Mouse (Mus musculus) neural tube, embryonic 12.5 days (tissue): ENCODE results near the gene Aldoart2. TPM values are rescaled to one million over a fixed set of nuclear protein-coding genes. Genes with fewer than 3 reads are reported as not detected.
"Not testable (repeated sequence)": the region's sequence is repeated elsewhere in the genome, so short reads cannot be mapped to it uniquely, and the experiment has no call there.

Source experiments
- ATAC-seq: fragments of 200-750 bp; cut with Nextera tagmentation; 2 replicates; pipeline ENCODE4 v1.8.0; 2017; ENCODE audit warnings: low read depth, mild to moderate bottlenecking, moderate TSS enrichment, moderate library complexity; ENCODE audit not compliant: low FRiP score
- H3K27ac ChIP-seq: fragments of 300-500 bp; sonication (generic); 2 replicates; pipeline ENCODE4 v1.5.1; 2016
- H3K27me3 ChIP-seq: fragments of 300-500 bp; sonication (generic); replicated peaks from 2 replicates; pipeline ENCODE4 v1.6.1; 2016; ENCODE audit warnings: mild to moderate bottlenecking
- H3K36me3 ChIP-seq: fragments of 300-500 bp; sonication (generic); 2 replicates; pipeline ENCODE4 v1.6.1; 2016; ENCODE audit warnings: mild to moderate bottlenecking
- H3K4me1 ChIP-seq: fragments of 300-500 bp; sonication (generic); 2 replicates; pipeline ENCODE4 v1.6.1; 2016
- H3K4me2 ChIP-seq: fragments of 300-500 bp; sonication (generic); replicated peaks from 2 replicates; pipeline ENCODE4 v1.6.1; 2016; ENCODE audit warnings: mild to moderate bottlenecking
- H3K4me3 ChIP-seq: fragments of 300-500 bp; sonication (generic); 2 replicates; pipeline ENCODE4 v1.5.1; 2016
- H3K9ac ChIP-seq: fragments of 300-500 bp; sonication (generic); 2 replicates; pipeline ENCODE4 v1.6.1; 2016; ENCODE audit warnings: mild to moderate bottlenecking
- H3K9me3 ChIP-seq: fragments of 300-500 bp; sonication (generic); 2 replicates; pipeline ENCODE4 v1.6.1; 2016; ENCODE audit warnings: mild to moderate bottlenecking
- WGBS: fragments of 180-500 bp; shearing (Covaris S2); methylation state at CpG from one replicate; pipeline ENCODE4 v1.1.7; 2016; 5-methylcytosine and 5-hydroxymethylcytosine counted together
- polyA plus RNA-seq: library from polyadenylated mRNA; unstranded; fragments of >200 nt; fragmentation: Nextera tagmentation; extraction: Ambion mirVana; gene quantifications from 2 replicates; pipeline ENCODE4 v1.2.1, GENCODE M21; 2016

The Aldoart2 gene
- polyA plus RNA-seq, 1 experiment from 2014 or later = not detected

GRCm38 (mm10) chr12:55563742-55564141, 1.3 kb upstream of the Aldoart2 start:
- Histone ChIP-seq H3K4me3 (no peak overlapping the region), H3K4me2 (no peak overlapping the region), H3K9ac (no peak overlapping the region), H3K36me3 (no peaks in the 10 kb centered on the region), H3K9me3 (no peaks in the 10 kb centered on the region), H3K27me3 (no peaks in the 10 kb centered on the region), H3K27ac (no peak overlapping the region), H3K4me1 (0 out of 2 replicates have a peak, but pooled peaks cover 6% of the 10 kb centered on the region)
- no peak for ATAC-seq
- 95% methylated on average over 3 of the region's 3 CpGs for WGBS

- no peaks in the 10 kb centered on the region for H3K27me3 ChIP-seq
Measured at GRCm38 (mm10) chr12:55564187-55564963, 664 bp upstream of the Aldoart2 start.

GRCm38 (mm10) chr12:55565867-55566266, 828 bp downstream of the Aldoart2 start:
- Histone ChIP-seq H3K4me1 (no peaks in the 10 kb centered on the region), H3K27me3 (no peaks in the 10 kb centered on the region), H3K4me2 (no peak overlapping the region), H3K27ac (no peak overlapping the region), H3K9ac (no peak overlapping the region), H3K36me3 (no peaks in the 10 kb centered on the region), H3K9me3 (no peaks in the 10 kb centered on the region), H3K4me3 (no peak overlapping the region)
- ATAC-seq = no peak
- WGBS = 79% methylated on average over 9 of the region's 9 CpGs

More at GRCm38 (mm10) chr12:55564187-55564963, 664 bp upstream of the Aldoart2 start:
- H3K9ac ChIP-seq = no peak overlapping the region
- H3K27ac ChIP-seq = no peak overlapping the region
- no peak overlapping the region for H3K4me3 ChIP-seq
- ATAC-seq = no peak
- no peaks in the 10 kb centered on the region for H3K36me3 ChIP-seq
- H3K4me2 ChIP-seq = no peak overlapping the region
- 86% methylated on average over 9 of the region's 9 CpGs for WGBS
- H3K4me1 ChIP-seq = 0 out of 2 replicates have a peak, but pooled peaks cover 6% of the 10 kb centered on the region
- no peaks in the 10 kb centered on the region for H3K9me3 ChIP-seq

- H3K27me3 ChIP-seq = no peaks in the 10 kb centered on the region
- no peaks in the 10 kb centered on the region for H3K36me3 ChIP-seq
- H3K4me1 ChIP-seq = no peaks in the 10 kb centered on the region
- no peaks in the 10 kb centered on the region for H3K9me3 ChIP-seq
- H3K9ac ChIP-seq = no peak overlapping the region
- 77% methylated on average over 5 of the region's 5 CpGs for WGBS
- H3K4me2 ChIP-seq = no peak overlapping the region
- H3K4me3 ChIP-seq = no peak overlapping the region
- ATAC-seq = no peak
- no peak overlapping the region for H3K27ac ChIP-seq
Measured at GRCm38 (mm10) chr12:55566837-55567236, 1.8 kb downstream of the Aldoart2 start.

GRCm38 (mm10) chr12:55568466-55568865, 3.4 kb downstream of the Aldoart2 start:
- WGBS = 78% methylated on average over 3 of the region's 3 CpGs

DNA sequence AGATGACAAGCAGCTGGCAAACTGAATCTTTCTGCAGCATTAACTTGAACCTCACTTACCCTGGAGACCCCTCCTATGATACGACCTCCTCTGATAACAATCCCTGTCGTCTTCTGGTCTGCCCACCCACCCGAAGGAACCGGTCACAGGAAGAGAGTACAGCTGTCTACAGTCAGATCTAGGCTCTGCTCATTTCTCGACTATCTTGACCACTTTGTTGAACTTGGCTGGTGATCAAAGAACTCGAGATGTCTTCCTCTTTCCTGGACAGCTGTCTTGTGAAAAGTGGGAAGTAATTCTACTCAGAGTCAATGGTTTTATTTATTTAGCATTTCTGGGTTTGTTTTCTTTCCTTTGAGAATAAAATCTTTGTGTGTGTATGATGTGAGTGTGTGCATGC, 4.6 kb downstream of the Aldoart2 start:
- H3K9me3 ChIP-seq = no peaks in the 10 kb centered on the region
- H3K4me2 ChIP-seq = no peak overlapping the region
- WGBS = 80% methylated on average over 6 of the region's 6 CpGs
- H3K4me3 ChIP-seq = no peak overlapping the region
- no peaks in the 10 kb centered on the region for H3K4me1 ChIP-seq
- no peak overlapping the region for H3K9ac ChIP-seq
- no peaks in the 10 kb centered on the region for H3K27me3 ChIP-seq
- H3K27ac ChIP-seq = no peak overlapping the region
- no peak for ATAC-seq
- no peaks in the 10 kb centered on the region for H3K36me3 ChIP-seq

More at GRCm38 (mm10) chr12:55568466-55568865, 3.4 kb downstream of the Aldoart2 start:
- H3K4me1 ChIP-seq = no peaks in the 10 kb centered on the region
- no peak overlapping the region for H3K4me2 ChIP-seq
- H3K27me3 ChIP-seq = no peaks in the 10 kb centered on the region
- no peak overlapping the region for H3K9ac ChIP-seq
- no peaks in the 10 kb centered on the region for H3K9me3 ChIP-seq
- no peaks in the 10 kb centered on the region for H3K36me3 ChIP-seq
- no peak overlapping the region for H3K27ac ChIP-seq
- ATAC-seq = no peak
- H3K4me3 ChIP-seq = no peak overlapping the region

DNA sequence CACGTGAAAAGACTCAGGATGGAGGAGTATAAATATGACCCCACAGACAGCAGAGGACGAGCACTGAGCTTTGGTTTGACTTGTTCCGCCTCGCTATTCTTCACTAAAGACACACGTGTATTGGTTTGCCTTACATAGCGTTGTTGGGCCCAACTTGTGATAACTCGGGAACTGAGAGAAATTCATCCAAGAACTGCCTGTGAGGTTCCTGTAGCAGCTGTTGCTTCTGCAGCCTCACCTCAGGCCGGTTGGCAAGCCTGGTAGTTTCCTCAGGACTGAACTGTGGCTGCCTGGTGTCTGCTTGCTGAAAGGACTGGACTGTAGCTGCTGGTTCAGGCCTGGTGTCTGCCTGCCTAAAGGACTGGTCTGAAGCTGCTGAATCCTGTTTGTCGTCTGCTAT, 5.6 kb downstream of the Aldoart2 start:
- Histone ChIP-seq H3K36me3 (no peaks in the 10 kb centered on the region), H3K4me3 (no peak overlapping the region), H3K4me1 (no peaks in the 10 kb centered on the region), H3K9me3 (no peaks in the 10 kb centered on the region), H3K27me3 (no peaks in the 10 kb centered on the region), H3K4me2 (no peak overlapping the region), H3K9ac (no peak overlapping the region), H3K27ac (no peak overlapping the region)
- ATAC-seq = no peak
- WGBS = 90% methylated on average over 9 of the region's 9 CpGs

GRCm38 (mm10) chr12:55571181-55571580, 6.1 kb downstream of the Aldoart2 start:
- Histone ChIP-seq H3K27me3 (no peaks in the 10 kb centered on the region), H3K4me3 (no peak overlapping the region), H3K9me3 (no peaks in the 10 kb centered on the region), H3K4me1 (no peaks in the 10 kb centered on the region), H3K27ac (no peak overlapping the region), H3K4me2 (no peak overlapping the region), H3K36me3 (no peaks in the 10 kb centered on the region), H3K9ac (no peak overlapping the region)
- 84% methylated on average over 11 of the region's 11 CpGs for WGBS
- no peak for ATAC-seq

- Histone ChIP-seq H3K27me3 (no peaks in the 10 kb centered on the region), H3K4me1 (no peaks in the 10 kb centered on the region), H3K36me3 (no peaks in the 10 kb centered on the region), H3K4me2 (no peak overlapping the region), H3K9ac (no peak overlapping the region), H3K4me3 (no peak overlapping the region), H3K27ac (no peak overlapping the region), H3K9me3 (no peaks in the 10 kb centered on the region)
- no peak for ATAC-seq
- 83% methylated on average over 10 of the region's 10 CpGs for WGBS
Measured at GRCm38 (mm10) chr12:55571661-55572060, 6.6 kb downstream of the Aldoart2 start.

DNA sequence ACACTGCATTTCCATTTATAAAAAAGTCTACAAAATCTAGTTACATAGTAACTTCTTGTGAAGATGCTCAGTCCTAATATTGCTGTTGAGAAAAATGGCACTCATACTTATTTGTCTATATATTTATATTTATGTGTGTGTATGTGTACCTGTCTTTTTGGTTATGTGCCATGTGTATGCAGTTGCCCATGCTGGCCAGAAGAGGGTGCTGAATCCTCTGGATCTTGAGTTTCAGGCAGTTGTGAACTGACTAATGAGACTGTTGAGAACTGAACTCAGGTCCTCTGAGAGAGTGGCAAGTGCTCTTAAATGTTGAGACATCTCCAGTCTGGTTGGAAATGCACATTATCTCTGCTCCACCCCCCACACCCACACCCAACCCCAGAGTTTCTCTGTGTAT, 8.1 kb downstream of the Aldoart2 start:
- Histone ChIP-seq H3K36me3 (no peaks in the 10 kb centered on the region), H3K9ac (no peak overlapping the region), H3K9me3 (no peaks in the 10 kb centered on the region), H3K4me2 (no peak overlapping the region), H3K27ac (no peak overlapping the region), H3K4me1 (no peaks in the 10 kb centered on the region), H3K4me3 (no peak overlapping the region), H3K27me3 (no peaks in the 10 kb centered on the region)
- no peak for ATAC-seq

- H3K36me3 ChIP-seq = no peaks in the 10 kb centered on the region
- no peak overlapping the region for H3K4me2 ChIP-seq
- no peaks in the 10 kb centered on the region for H3K27me3 ChIP-seq
- H3K4me1 ChIP-seq = no peaks in the 10 kb centered on the region
- H3K4me3 ChIP-seq = no peak overlapping the region
- whole genome bisulfite sequencing = 8% methylated on average over 6 of the region's 6 CpGs
- H3K9ac ChIP-seq = no peak overlapping the region
- peak; percentile 68; the same call in 1 of the 2 replicates for ATAC-seq
- no peaks in the 10 kb centered on the region for H3K9me3 ChIP-seq
- no peak overlapping the region for H3K27ac ChIP-seq
Measured at GRCm38 (mm10) chr12:55573794-55574193, 8.8 kb downstream of the Aldoart2 start.

- 61% methylated on average over 9 of the region's 9 CpGs for WGBS
- not testable (repeated sequence) for H3K27me3 ChIP-seq
Measured at GRCm38 (mm10) chr12:55586936-55587335, 21.9 kb downstream of the Aldoart2 start.

DNA sequence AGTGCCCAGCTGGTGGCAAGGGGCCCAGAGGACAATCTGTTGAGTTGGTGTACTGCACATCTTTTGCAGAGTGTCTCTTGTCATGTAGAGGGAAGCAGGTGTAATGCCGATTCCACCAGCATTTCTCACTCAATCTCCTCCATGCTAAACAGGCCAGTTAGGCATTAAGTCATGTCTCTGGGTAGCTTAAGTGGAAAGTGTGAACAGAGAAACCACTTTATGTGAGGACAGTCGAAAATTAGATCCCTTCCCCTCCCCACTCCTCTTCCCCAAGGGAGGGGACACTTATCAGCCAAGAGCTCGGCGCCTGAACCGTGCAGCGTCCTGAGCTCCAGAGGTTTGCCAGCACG, 33.5 kb downstream of the Aldoart2 start:
- WGBS = 5% methylated on average over 7 of the region's 7 CpGs

More at GRCm38 (mm10) chr12:55586936-55587335, 21.9 kb downstream of the Aldoart2 start:
- H3K4me1 ChIP-seq, H3K9ac ChIP-seq, H3K27ac ChIP-seq, ATAC-seq, H3K36me3 ChIP-seq, H3K4me3 ChIP-seq, H3K9me3 ChIP-seq, H3K4me2 ChIP-seq: not testable (repeated sequence)

More for the DNA sequence above, 33.5 kb downstream of the Aldoart2 start:
- ATAC-seq = peak; percentile 15; the same call in 1 of the 2 replicates
- Histone ChIP-seq H3K4me3 (peak overlapping the region; percentile 47), H3K27ac (no peak overlapping the region), H3K4me1 (peaks cover 25% of the 10 kb centered on the region), H3K9me3 (no peaks in the 10 kb centered on the region), H3K9ac (no peak overlapping the region), H3K4me2 (peak overlapping the region; percentile 93), H3K27me3 (peaks cover 60% of the 10 kb centered on the region), H3K36me3 (no peaks in the 10 kb centered on the region)
